Mouse (Mus musculus) macrophage (primary cell): ENCODE data around the gene Slc9a8. TPM values are rescaled to one million over a fixed set of nuclear protein-coding genes. Genes with fewer than 3 reads are reported as not detected.
A peak's percentile ranks its signal among the peaks of the same experiment; 100 is the strongest.

ENCODE experiments used
- H3K27ac ChIP-seq: fragments of 350-480 bp; formaldehyde crosslinking; 2 replicates; pipeline ENCODE4 v1.9.0; 2021
- H3K36me3 ChIP-seq: fragments of 350-480 bp; formaldehyde crosslinking; 2 replicates; pipeline ENCODE4 v1.9.0; 2021; ENCODE audit errors: inconsistent target
- H3K4me3 ChIP-seq: fragments of 350-480 bp; formaldehyde crosslinking; 2 replicates; pipeline ENCODE4 v1.9.0; 2021; ENCODE audit errors: inconsistent target
- H3K79me2 ChIP-seq: fragments of 350-480 bp; formaldehyde crosslinking; 2 replicates; pipeline ENCODE4 v1.9.0; 2021; ENCODE audit errors: inconsistent target
- WGBS: methylation state at CpG from one replicate; pipeline ENCODE4 v1.1.7; 2026; ENCODE audit warnings: inconsistent platforms; ENCODE audit not compliant: missing documents; 5-methylcytosine and 5-hydroxymethylcytosine counted together
- polyA plus RNA-seq: library from polyadenylated mRNA; stranded (reverse); fragments of 250-400 nt; gene quantifications from 3 replicates; pipeline ENCODE4 v1.2.4, GENCODE M21; 2018; ENCODE audit warnings: inconsistent platforms

Gene Slc9a8
- polyA plus RNA-seq, 1 experiment from 2014 or later, result 30.0 TPM

GRCm38 (mm10) chr2:167449331-167450275 is 28.1 kb downstream of the Slc9a8 start:
- peaks cover 65% of the 10 kb centered on the region for H3K36me3 ChIP-seq

GRCm38 (mm10) chr2:167450647-167451046 is 29.1 kb downstream of the Slc9a8 start:
- WGBS, result 96% methylated on average over 8 of the region's 8 CpGs
- no peak overlapping the region for H3K4me3 ChIP-seq
- peaks cover 63% of the 10 kb centered on the region for H3K36me3 ChIP-seq
- no peak overlapping the region for H3K27ac ChIP-seq
- no peaks in the 10 kb centered on the region for H3K79me2 ChIP-seq

More at GRCm38 (mm10) chr2:167449331-167450275, 28.1 kb downstream of the Slc9a8 start:
- H3K4me3 ChIP-seq, result no peak overlapping the region
- 96% methylated on average over 21 of the region's 21 CpGs for WGBS
- no peak overlapping the region for H3K27ac ChIP-seq
- no peaks in the 10 kb centered on the region for H3K79me2 ChIP-seq

DNA sequence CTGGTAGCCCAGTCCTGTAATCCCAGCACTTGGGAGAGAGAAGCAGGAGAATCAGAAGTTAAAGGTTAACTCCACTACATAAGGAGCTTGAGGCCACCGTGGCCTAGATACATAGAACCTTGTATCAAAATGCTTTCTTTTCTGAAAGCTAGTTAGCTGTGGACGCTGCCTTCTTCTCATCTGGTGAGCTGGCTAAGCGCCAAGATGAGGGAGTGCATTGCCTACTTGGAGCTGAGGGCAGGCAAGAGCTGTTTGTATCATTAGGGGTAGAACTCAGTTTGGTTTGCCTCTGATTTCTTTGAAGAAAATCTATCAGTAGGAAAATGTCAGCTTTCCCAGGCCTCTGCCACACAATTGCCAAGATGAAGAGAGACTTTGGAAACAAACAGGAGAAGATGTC is 32.3 kb downstream of the Slc9a8 start:
- Histone ChIP-seq H3K79me2 (no peaks in the 10 kb centered on the region), H3K4me3 (no peak overlapping the region), H3K36me3 (peaks cover 44% of the 10 kb centered on the region), H3K27ac (no peak overlapping the region)
- 96% methylated on average over 3 of the region's 3 CpGs for whole genome bisulfite sequencing

DNA sequence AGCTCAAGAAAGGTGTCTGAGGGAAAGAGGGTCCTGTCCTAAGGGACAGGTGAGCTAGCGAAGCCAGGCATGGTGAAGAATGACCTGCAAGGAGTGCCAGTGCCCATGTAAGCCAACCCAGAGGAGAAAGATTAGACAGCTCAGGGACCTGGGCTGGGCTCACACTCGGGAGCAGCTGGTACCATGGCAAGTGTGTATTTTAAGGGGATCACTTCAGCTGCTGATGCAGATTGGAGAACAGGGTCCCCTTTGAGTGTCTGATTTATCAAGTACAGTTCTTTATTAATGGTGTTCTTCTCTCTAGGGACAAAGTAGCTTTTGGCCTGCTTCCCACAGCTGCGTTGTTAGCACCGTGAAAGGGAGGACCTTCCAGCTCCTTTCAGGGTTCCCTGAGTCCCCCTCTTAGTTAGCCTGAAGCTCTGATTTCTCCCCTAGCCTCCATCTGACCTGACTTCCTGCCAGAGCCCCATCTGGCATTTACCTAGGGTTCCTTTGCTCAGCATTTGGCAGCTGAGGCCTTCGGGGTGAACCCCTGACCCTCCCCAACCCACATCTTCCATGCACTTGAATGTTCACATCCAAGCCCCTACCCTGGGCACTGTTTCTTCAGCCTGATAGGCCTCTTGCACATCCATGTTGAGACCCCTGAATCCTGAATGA is 35.0 kb downstream of the Slc9a8 start:
- Histone ChIP-seq H3K4me3 (no peak overlapping the region), H3K27ac (peak overlapping the region; percentile 18), H3K79me2 (no peaks in the 10 kb centered on the region), H3K36me3 (peaks cover 35% of the 10 kb centered on the region; the same call in 1 of the 2 replicates)
- 70% methylated on average over 5 of the region's 5 CpGs for WGBS

DNA sequence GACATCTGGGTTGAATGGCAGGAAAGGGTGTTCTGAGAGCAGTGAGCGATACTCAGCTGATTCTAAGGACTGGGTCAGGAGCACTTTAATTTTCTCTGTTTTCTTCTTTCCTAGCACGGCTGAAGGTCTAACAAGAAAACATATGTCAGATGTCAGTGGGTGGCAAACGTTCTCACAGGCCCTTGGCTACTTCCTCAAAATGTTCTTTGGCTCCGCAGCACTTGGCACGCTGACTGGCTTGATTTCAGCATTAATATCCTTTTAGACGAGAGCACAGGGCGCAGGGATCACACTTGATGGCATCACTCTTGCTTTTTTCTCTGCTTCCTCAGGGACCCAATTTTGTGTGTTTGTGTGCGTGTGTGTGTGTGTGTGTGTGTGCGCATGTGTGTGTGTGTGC is 35.7 kb downstream of the Slc9a8 start:
- H3K36me3 ChIP-seq, result peaks cover 35% of the 10 kb centered on the region; the same call in 1 of the 2 replicates
- H3K79me2 ChIP-seq, result no peaks in the 10 kb centered on the region
- 31% methylated on average over 8 of the region's 9 CpGs for WGBS
- H3K27ac ChIP-seq, result peak overlapping the region; percentile 18
- H3K4me3 ChIP-seq, result no peak overlapping the region

GRCm38 (mm10) chr2:167458548-167458947 is 37.0 kb downstream of the Slc9a8 start:
- Histone ChIP-seq H3K27ac (no peak overlapping the region), H3K36me3 (peaks cover 27% of the 10 kb centered on the region; the same call in 1 of the 2 replicates), H3K4me3 (no peak overlapping the region), H3K79me2 (no peaks in the 10 kb centered on the region)
- WGBS, result 96% methylated on average over 3 of the region's 3 CpGs

DNA sequence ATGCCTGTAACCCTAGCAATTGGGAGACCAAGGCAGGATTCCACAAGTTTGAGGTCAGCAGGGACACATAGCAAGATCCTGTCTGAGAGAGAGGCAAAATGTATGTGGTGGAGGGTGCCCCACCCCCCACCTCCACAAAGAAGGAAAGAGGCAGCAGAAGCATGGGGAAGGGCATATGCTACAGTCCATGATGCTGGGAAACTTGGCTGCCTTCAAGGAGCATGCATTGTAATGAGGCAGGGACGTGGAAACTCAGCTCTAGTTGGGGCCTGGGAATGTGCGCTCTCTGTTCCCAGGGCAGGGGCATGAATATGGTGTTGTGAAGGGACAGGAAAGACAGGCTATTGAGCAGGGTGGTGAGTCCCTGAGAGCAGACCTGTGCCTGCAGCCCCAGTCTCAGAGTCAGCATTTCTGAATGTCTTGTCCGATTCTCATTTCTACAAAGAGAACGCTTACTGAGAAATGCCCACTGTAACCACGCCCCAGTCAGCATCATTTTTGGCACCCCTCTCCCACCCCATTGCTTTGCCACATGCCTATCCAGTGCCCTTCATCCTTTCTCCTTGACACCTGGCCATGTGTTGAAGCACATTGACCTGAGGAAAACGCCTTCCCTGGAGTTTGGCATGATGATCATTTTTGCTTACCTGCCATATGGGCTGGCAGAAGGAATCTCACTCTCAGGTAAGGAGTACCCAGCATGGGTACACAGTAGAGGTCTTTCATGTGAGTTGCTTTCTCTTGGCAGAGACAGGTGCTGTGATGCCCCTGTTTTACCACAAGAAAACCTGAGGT is 37.8 kb downstream of the Slc9a8 start:
- no peaks in the 10 kb centered on the region for H3K79me2 ChIP-seq
- WGBS, result 98% methylated on average over 6 of the region's 6 CpGs

DNA sequence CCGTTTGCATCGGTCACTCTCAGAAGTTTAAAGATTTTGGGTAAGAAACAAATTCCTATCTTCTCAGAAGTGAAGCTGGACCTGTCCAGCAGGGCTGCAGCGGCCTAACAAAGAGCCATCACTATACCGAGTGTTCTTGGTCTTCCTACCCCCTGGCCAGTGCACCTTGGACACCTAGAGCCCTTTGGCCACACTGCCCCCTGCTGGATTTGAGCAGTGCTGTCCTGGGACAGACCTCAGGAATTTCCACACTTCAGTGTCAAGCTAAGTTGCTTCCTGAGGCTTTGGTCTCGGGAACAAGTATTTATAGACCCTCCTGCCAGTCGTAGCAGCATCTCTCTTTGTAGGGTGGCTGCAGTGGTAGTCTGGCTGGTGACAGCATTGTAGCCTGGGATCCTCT is 41.4 kb downstream of the Slc9a8 start:
- WGBS, result 63% methylated on average over 6 of the region's 6 CpGs

More for the DNA sequence above, 37.8 kb downstream of the Slc9a8 start:
- no peak overlapping the region for H3K4me3 ChIP-seq
- peaks cover 19% of the 10 kb centered on the region; the same call in 1 of the 2 replicates for H3K36me3 ChIP-seq
- no peak overlapping the region for H3K27ac ChIP-seq

GRCm38 (mm10) chr2:167463802-167464201 is 42.3 kb downstream of the Slc9a8 start:
- 98% methylated on average over 5 of the region's 5 CpGs for WGBS
- H3K79me2 ChIP-seq, result no peaks in the 10 kb centered on the region
- no peak overlapping the region for H3K27ac ChIP-seq
- H3K4me3 ChIP-seq, result no peak overlapping the region
- H3K36me3 ChIP-seq, result peaks cover 18% of the 10 kb centered on the region; the same call in 1 of the 2 replicates

More for the DNA sequence above, 41.4 kb downstream of the Slc9a8 start:
- Histone ChIP-seq H3K27ac (no peak overlapping the region), H3K79me2 (no peaks in the 10 kb centered on the region), H3K4me3 (no peak overlapping the region), H3K36me3 (peaks cover 18% of the 10 kb centered on the region; the same call in 1 of the 2 replicates)

DNA sequence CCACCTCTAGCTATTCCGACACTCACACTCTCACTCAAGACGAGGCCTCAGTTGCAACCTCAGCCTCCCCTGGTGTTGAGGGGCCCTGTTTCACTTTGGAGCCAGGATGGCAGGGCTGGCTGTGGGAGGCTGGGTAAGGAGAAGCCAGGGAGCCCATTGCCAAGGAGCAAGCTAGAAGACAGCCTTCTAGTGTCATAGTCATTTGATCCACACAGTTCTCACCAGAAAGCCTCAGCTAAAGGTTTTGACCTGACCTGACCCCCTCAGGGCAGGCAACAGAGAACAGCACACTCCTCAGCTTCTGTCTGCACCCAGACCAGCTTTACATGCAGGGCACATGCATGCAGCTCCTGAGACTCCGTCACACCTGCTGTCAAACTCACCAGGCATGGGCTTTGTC is 44.4 kb downstream of the Slc9a8 start:
- 94% methylated on average over 3 of the region's 3 CpGs for WGBS
- no peak overlapping the region for H3K4me3 ChIP-seq
- H3K79me2 ChIP-seq, result no peaks in the 10 kb centered on the region
- H3K27ac ChIP-seq, result peak overlapping the region; percentile 86
- H3K36me3 ChIP-seq, result peaks cover 21% of the 10 kb centered on the region; the same call in 1 of the 2 replicates

GRCm38 (mm10) chr2:167467214-167467613 is 45.7 kb downstream of the Slc9a8 start:
- WGBS, result 24% methylated on average over 4 of the region's 5 CpGs
- no peak overlapping the region for H3K4me3 ChIP-seq
- H3K36me3 ChIP-seq, result peaks cover 29% of the 10 kb centered on the region; the same call in 1 of the 2 replicates
- peak overlapping the region; percentile 86 for H3K27ac ChIP-seq
- no peaks in the 10 kb centered on the region for H3K79me2 ChIP-seq

DNA sequence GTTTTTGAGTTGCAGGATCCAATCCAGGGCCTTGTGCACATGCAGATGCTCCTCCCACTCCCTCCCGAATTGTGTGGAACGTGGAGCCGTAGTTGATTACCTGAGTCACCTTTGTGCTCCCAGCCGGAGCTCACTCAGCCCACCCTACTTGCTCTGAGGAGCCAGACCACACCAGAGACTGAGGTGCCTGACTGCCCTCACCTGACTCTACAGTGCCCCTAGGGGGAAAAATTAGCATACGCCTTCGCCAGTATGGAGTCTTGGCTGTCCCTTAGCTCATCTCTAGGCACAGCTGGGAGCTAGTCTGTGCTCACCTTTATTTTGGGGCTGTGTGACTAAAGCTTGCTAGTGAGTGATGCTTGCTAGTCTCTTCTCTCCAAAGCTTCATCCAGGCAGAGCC is 46.9 kb downstream of the Slc9a8 start:
- Histone ChIP-seq H3K36me3 (peaks cover 38% of the 10 kb centered on the region; the same call in 1 of the 2 replicates), H3K79me2 (no peaks in the 10 kb centered on the region), H3K27ac (peak overlapping the region; percentile 86), H3K4me3 (no peak overlapping the region)
- WGBS, result 96% methylated on average over 6 of the region's 6 CpGs

DNA sequence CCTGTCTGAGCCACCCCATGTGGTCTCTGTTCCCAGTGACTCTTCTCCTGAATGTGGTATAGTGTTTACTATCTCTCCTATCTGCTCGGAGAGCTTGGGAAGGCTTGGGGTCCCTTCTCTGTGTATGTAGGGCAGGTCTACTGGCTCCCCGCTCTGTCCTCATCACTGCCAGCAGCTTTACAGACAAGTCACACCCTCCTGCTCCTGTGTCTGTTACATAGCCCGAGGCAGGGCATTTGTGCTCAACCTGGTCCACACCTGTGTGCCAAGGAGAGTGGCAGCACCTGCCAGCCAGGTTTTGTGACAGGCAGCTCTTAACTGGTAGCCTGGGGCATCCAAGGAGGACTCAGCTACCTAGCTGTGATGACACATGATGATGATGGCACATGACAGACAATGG is 49.1 kb downstream of the Slc9a8 start:
- Histone ChIP-seq H3K36me3 (peaks cover 53% of the 10 kb centered on the region; the same call in 1 of the 2 replicates), H3K79me2 (no peaks in the 10 kb centered on the region), H3K27ac (no peak overlapping the region), H3K4me3 (no peak overlapping the region)
- WGBS, result 93% methylated on average over 3 of the region's 3 CpGs

GRCm38 (mm10) chr2:167471585-167471984 is 50.1 kb downstream of the Slc9a8 start:
- Histone ChIP-seq H3K79me2 (no peaks in the 10 kb centered on the region), H3K36me3 (peaks cover 51% of the 10 kb centered on the region; the same call in 1 of the 2 replicates), H3K4me3 (no peak overlapping the region), H3K27ac (no peak overlapping the region)
- WGBS, result 97% methylated on average over 5 of the region's 6 CpGs
